Mouse (Mus musculus): Measurements from ENCODE around the gene Clec14a. TPM values are rescaled to one million over a fixed set of nuclear protein-coding genes. Genes with fewer than 3 reads are reported as not detected.
A peak's percentile ranks its signal among the peaks of the same experiment; 100 is the strongest.

Clec14a gene
- polyA plus RNA-seq, 1 experiment from 2014 or later, result 22.5 TPM

DNA sequence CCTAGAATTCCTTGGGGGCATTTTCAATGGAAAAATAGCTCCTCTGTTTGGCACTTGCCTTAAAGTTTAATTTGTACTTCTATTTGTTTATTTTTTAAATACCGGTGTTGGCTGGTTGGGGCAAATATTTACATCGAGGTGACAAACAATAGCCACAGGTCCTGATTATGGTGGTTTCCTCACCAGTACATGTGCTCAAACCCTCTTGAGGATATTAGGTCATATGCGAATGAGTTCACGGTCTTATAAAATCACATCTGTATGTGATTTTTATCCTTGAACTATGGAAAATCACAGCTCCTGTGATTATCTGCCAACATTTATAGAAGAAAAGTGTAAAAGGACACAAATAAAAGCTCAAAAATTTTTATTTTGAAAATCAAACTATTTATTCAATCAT, 415 bp upstream of the Clec14a start:
- no peaks in the 10 kb centered on the region for H3K9me3 ChIP-seq (ENCODE audit: control insufficient read depth, low read length)
- H3K4me2 ChIP-seq (ENCODE audit: low read length), result peak overlapping the region; percentile 84; the same call in 1 of the 2 replicates
- H3K9ac ChIP-seq (ENCODE audit: low read length), result no peak overlapping the region
- no peaks in the 10 kb centered on the region for H3K36me3 ChIP-seq (ENCODE audit: control insufficient read depth, insufficient read depth, low read length)
- H3K4me3 ChIP-seq (ENCODE audit: control insufficient read depth in 1 of 2, insufficient read depth in 1 of 2, low read depth in 1 of 2, low read length in 2 of 2), result no peak overlapping the region
- H3K27me3 ChIP-seq (ENCODE audit: control insufficient read depth, insufficient read depth, low read length), result no peaks in the 10 kb centered on the region
- ATAC-seq (ENCODE audit: insufficient number of reproducible peaks, insufficient read depth, low FRiP score, low read depth), result no peak
- H3K4me1 ChIP-seq (ENCODE audit: control insufficient read depth in 2 of 2, insufficient read depth in 2 of 2, low read length in 2 of 2), result peaks cover 0 to 4% of the 10 kb centered on the region in 2 experiments; a peak in 1 of 4 replicates
- WGBS, result 75% methylated on average over 4 of the region's 4 CpGs
- peak overlapping the region; percentile 55 to 87; a peak in 2 of 4 replicates for H3K27ac ChIP-seq (replicated peaks in 1 of 2; ENCODE audit: control insufficient read depth in 1 of 2, insufficient read depth in 1 of 2, low read depth in 2 of 2, low read length in 2 of 2)

- H3K36me3 ChIP-seq (ENCODE audit: control insufficient read depth, insufficient read depth, low read length), result no peaks in the 10 kb centered on the region
- ATAC-seq (ENCODE audit: insufficient number of reproducible peaks, insufficient read depth, low FRiP score, low read depth), result peak; percentile 45; the same call in 1 of the 2 replicates
- no peaks in the 10 kb centered on the region for H3K27me3 ChIP-seq (ENCODE audit: control insufficient read depth, insufficient read depth, low read length)
- peak overlapping the region; percentile 84 for H3K4me2 ChIP-seq (ENCODE audit: low read length)
- WGBS, result 1% methylated on average over 15 of the region's 15 CpGs
- peaks cover 0 to 4% of the 10 kb centered on the region in 2 experiments; a peak in 1 of 4 replicates for H3K4me1 ChIP-seq (ENCODE audit: control insufficient read depth in 2 of 2, insufficient read depth in 2 of 2, low read length in 2 of 2)
- H3K4me3 ChIP-seq (ENCODE audit: control insufficient read depth in 1 of 2, insufficient read depth in 1 of 2, low read depth in 1 of 2, low read length in 2 of 2), result peak overlapping the region; percentile 46 to 60
- peak overlapping the region; percentile 74 for H3K9ac ChIP-seq (ENCODE audit: low read length)
- H3K27ac ChIP-seq (replicated peaks in 1 of 2; ENCODE audit: control insufficient read depth in 1 of 2, insufficient read depth in 1 of 2, low read depth in 2 of 2, low read length in 2 of 2), result peak overlapping the region; percentile 87 to 94
- H3K9me3 ChIP-seq (ENCODE audit: control insufficient read depth, low read length), result no peaks in the 10 kb centered on the region
Observed at GRCm38 (mm10) chr12:58268186-58268562, 916 bp downstream of the Clec14a start.

DNA sequence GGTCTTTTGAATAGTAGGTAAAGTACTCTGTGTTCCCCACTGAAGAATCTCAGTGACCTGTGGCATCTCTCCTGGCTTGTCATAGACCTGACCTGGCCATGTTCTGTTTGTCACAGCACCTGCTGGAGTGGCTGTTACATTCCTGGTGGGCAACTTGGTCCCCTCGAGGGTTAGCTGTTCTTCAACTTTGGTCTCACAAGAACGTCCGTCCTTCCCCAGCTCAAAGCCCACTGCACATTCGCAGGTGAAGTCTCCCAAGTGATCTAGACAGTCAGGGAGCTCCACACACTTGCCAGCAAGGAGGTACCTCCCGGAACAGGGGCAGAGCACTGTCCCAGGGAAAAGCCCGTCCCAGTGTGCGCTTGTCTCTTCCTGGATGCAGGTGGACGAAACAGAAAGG, 1.3 kb downstream of the Clec14a start:
- Histone ChIP-seq H3K9me3 (ENCODE audit: control insufficient read depth, low read length) (no peaks in the 10 kb centered on the region), H3K4me2 (ENCODE audit: low read length) (peak overlapping the region; percentile 84), H3K9ac (ENCODE audit: low read length) (peak overlapping the region; percentile 74), H3K36me3 (ENCODE audit: control insufficient read depth, insufficient read depth, low read length) (no peaks in the 10 kb centered on the region), H3K27ac (replicated peaks in 1 of 2; ENCODE audit: control insufficient read depth in 1 of 2, insufficient read depth in 1 of 2, low read depth in 2 of 2, low read length in 2 of 2) (peak overlapping the region; percentile 87 to 94), H3K4me3 (ENCODE audit: control insufficient read depth in 1 of 2, insufficient read depth in 1 of 2, low read depth in 1 of 2, low read length in 2 of 2) (peak overlapping the region; percentile 46 to 60), H3K27me3 (ENCODE audit: control insufficient read depth, insufficient read depth, low read length) (no peaks in the 10 kb centered on the region), H3K4me1 (ENCODE audit: control insufficient read depth in 2 of 2, insufficient read depth in 2 of 2, low read length in 2 of 2) (peaks cover 0 to 4% of the 10 kb centered on the region in 2 experiments; a peak in 1 of 4 replicates)
- no peak for ATAC-seq (ENCODE audit: insufficient number of reproducible peaks, insufficient read depth, low FRiP score, low read depth)
- WGBS, result 27% methylated on average over 8 of the region's 8 CpGs

DNA sequence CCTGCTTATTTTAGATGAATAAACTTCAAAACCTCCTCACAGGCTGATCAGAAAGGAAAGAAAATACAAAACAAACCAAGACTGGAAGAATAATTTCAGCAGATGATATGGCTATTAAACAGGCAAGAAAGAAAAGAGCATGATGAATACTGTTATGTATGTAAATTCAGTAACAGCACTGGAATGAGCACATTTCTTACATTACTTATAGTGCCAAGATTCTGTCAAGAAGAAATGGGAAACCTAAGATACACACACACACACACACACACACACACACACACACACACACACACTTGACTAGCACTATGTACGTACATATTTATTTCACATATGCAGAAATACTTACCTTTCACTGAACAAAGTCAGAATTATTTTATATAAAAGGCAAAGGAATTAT, 17.2 kb downstream of the Clec14a start:
- no peak overlapping the region for H3K27ac ChIP-seq (replicated peaks in 1 of 2; ENCODE audit: control insufficient read depth in 1 of 2, insufficient read depth in 1 of 2, low read depth in 2 of 2, low read length in 2 of 2)
- H3K9ac ChIP-seq (ENCODE audit: low read length), result no peak overlapping the region
- no peaks in the 10 kb centered on the region for H3K27me3 ChIP-seq (ENCODE audit: control insufficient read depth, insufficient read depth, low read length)
- 79% methylated on average over 1 of the region's 1 CpGs for WGBS
- H3K4me2 ChIP-seq (ENCODE audit: low read length), result no peak overlapping the region
- ATAC-seq (ENCODE audit: insufficient number of reproducible peaks, insufficient read depth, low FRiP score, low read depth), result no peak
- no peaks in the 10 kb centered on the region for H3K9me3 ChIP-seq (ENCODE audit: control insufficient read depth, low read length)
- H3K36me3 ChIP-seq (ENCODE audit: control insufficient read depth, insufficient read depth, low read length), result no peaks in the 10 kb centered on the region
- H3K4me3 ChIP-seq (ENCODE audit: control insufficient read depth in 1 of 2, insufficient read depth in 1 of 2, low read depth in 1 of 2, low read length in 2 of 2), result no peak overlapping the region
- no peaks in the 10 kb centered on the region for H3K4me1 ChIP-seq (ENCODE audit: control insufficient read depth in 2 of 2, insufficient read depth in 2 of 2, low read length in 2 of 2)

- Histone ChIP-seq H3K27ac (replicated peaks in 1 of 2; ENCODE audit: control insufficient read depth in 1 of 2, insufficient read depth in 1 of 2, low read depth in 2 of 2, low read length in 2 of 2) (no peak overlapping the region), H3K4me3 (ENCODE audit: control insufficient read depth in 1 of 2, insufficient read depth in 1 of 2, low read depth in 1 of 2, low read length in 2 of 2) (no peak overlapping the region), H3K36me3 (ENCODE audit: control insufficient read depth, insufficient read depth, low read length) (no peaks in the 10 kb centered on the region), H3K27me3 (ENCODE audit: control insufficient read depth, insufficient read depth, low read length) (no peaks in the 10 kb centered on the region), H3K9me3 (ENCODE audit: control insufficient read depth, low read length) (no peaks in the 10 kb centered on the region), H3K9ac (ENCODE audit: low read length) (no peak overlapping the region), H3K4me1 (ENCODE audit: control insufficient read depth in 2 of 2, insufficient read depth in 2 of 2, low read length in 2 of 2) (no peaks in the 10 kb centered on the region), H3K4me2 (ENCODE audit: low read length) (no peak overlapping the region)
- no peak for ATAC-seq (ENCODE audit: insufficient number of reproducible peaks, insufficient read depth, low FRiP score, low read depth)
- WGBS, result 82% methylated on average over 2 of the region's 2 CpGs
Observed at GRCm38 (mm10) chr12:58232489-58232888, 36.6 kb downstream of the Clec14a start.

GRCm38 (mm10) chr12:58225644-58226043, 43.4 kb downstream of the Clec14a start:
- Histone ChIP-seq H3K9me3 (ENCODE audit: control insufficient read depth, low read length) (no peaks in the 10 kb centered on the region), H3K27me3 (ENCODE audit: control insufficient read depth, insufficient read depth, low read length) (no peaks in the 10 kb centered on the region), H3K4me2 (ENCODE audit: low read length) (no peak overlapping the region), H3K4me1 (ENCODE audit: control insufficient read depth in 2 of 2, insufficient read depth in 2 of 2, low read length in 2 of 2) (no peaks in the 10 kb centered on the region), H3K36me3 (ENCODE audit: control insufficient read depth, insufficient read depth, low read length) (no peaks in the 10 kb centered on the region), H3K4me3 (ENCODE audit: control insufficient read depth in 1 of 2, insufficient read depth in 1 of 2, low read depth in 1 of 2, low read length in 2 of 2) (no peak overlapping the region), H3K9ac (ENCODE audit: low read length) (no peak overlapping the region), H3K27ac (replicated peaks in 1 of 2; ENCODE audit: control insufficient read depth in 1 of 2, insufficient read depth in 1 of 2, low read depth in 2 of 2, low read length in 2 of 2) (no peak overlapping the region)
- WGBS, result 80% methylated on average over 5 of the region's 5 CpGs
- ATAC-seq (ENCODE audit: insufficient number of reproducible peaks, insufficient read depth, low FRiP score, low read depth), result no peak

DNA sequence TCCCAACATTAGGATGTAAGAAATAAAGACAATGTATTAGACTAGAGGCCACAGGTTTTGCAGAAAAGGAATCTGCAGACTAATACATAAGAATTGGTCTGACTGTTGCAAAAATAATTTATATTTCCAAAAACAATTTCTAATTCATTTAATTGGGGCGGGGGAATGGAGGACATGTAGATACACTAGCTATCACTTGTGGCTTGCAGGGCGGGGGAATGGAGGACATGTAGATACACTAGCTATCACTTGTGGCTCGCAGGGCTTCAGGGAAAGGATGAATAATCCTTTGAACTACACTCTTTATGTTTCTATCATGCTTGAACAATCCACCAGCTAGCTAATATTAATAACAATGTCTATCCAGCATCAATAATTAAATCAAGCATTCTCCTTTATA, 50.0 kb downstream of the Clec14a start:
- Histone ChIP-seq H3K4me2 (ENCODE audit: low read length) (no peak overlapping the region), H3K9ac (ENCODE audit: low read length) (no peak overlapping the region), H3K36me3 (ENCODE audit: control insufficient read depth, insufficient read depth, low read length) (no peaks in the 10 kb centered on the region), H3K27ac (replicated peaks in 1 of 2; ENCODE audit: control insufficient read depth in 1 of 2, insufficient read depth in 1 of 2, low read depth in 2 of 2, low read length in 2 of 2) (no peak overlapping the region), H3K4me3 (ENCODE audit: control insufficient read depth in 1 of 2, insufficient read depth in 1 of 2, low read depth in 1 of 2, low read length in 2 of 2) (no peak overlapping the region), H3K4me1 (ENCODE audit: control insufficient read depth in 2 of 2, insufficient read depth in 2 of 2, low read length in 2 of 2) (peaks cover 0 to 2% of the 10 kb centered on the region in 2 experiments; a peak in 1 of 4 replicates), H3K9me3 (ENCODE audit: control insufficient read depth, low read length) (no peaks in the 10 kb centered on the region), H3K27me3 (ENCODE audit: control insufficient read depth, insufficient read depth, low read length) (no peaks in the 10 kb centered on the region)
- no peak for ATAC-seq (ENCODE audit: insufficient number of reproducible peaks, insufficient read depth, low FRiP score, low read depth)
- WGBS, result 73% methylated on average over 3 of the region's 3 CpGs

DNA sequence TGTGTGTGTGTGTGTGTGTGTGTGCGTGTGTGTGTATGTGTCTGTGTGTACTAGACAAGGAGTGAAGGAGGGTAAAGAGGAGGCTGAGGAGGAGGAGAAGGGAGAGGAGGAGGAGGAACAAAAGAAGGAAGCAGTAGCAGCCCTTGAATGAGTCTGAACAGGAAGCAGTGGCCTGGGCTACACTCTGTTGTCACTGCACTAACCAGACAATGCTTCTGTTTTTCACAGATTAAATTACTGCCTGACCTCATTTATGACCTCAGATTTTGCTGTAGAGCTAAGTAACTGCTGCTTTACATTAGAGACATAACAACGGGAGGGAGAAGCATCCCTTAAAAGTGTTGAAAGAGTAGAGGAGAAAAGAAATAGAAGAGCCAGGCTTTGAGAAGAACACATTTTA, 52.9 kb downstream of the Clec14a start:
- Histone ChIP-seq H3K9me3 (ENCODE audit: control insufficient read depth, low read length) (no peaks in the 10 kb centered on the region), H3K36me3 (ENCODE audit: control insufficient read depth, insufficient read depth, low read length) (no peaks in the 10 kb centered on the region), H3K4me1 (ENCODE audit: control insufficient read depth in 2 of 2, insufficient read depth in 2 of 2, low read length in 2 of 2) (peaks cover 12 to 17% of the 10 kb centered on the region in 2 experiments; a peak in 3 of 4 replicates), H3K9ac (ENCODE audit: low read length) (no peak overlapping the region), H3K4me2 (ENCODE audit: low read length) (no peak overlapping the region), H3K27me3 (ENCODE audit: control insufficient read depth, insufficient read depth, low read length) (peaks cover 24% of the 10 kb centered on the region), H3K4me3 (ENCODE audit: control insufficient read depth in 1 of 2, insufficient read depth in 1 of 2, low read depth in 1 of 2, low read length in 2 of 2) (no peak overlapping the region), H3K27ac (replicated peaks in 1 of 2; ENCODE audit: control insufficient read depth in 1 of 2, insufficient read depth in 1 of 2, low read depth in 2 of 2, low read length in 2 of 2) (no peak overlapping the region)
- WGBS, result 47% methylated on average over 2 of the region's 2 CpGs
- ATAC-seq (ENCODE audit: insufficient number of reproducible peaks, insufficient read depth, low FRiP score, low read depth), result no peak

Measured in heart, embryonic 14.5 days (tissue).